Mouse (Mus musculus) cerebellum, adult 2 months (tissue): ENCODE data around the gene Ahnak. TPM values are rescaled to one million over a fixed set of nuclear protein-coding genes. Genes with fewer than 3 reads are reported as not detected.
A peak's percentile ranks its signal among the peaks of the same experiment; 100 is the strongest.

Source experiments
- DNase-seq, 2 experiments: peaks; one replicate each; pipeline ENCODE4 v3.0.0; 2021
- H3K27ac ChIP-seq: fragments of 200-500 bp; 2 replicates; pipeline ENCODE4 v1.5.1; 2012; ENCODE audit warnings: low read length, control low read depth, inconsistent platforms; ENCODE audit not compliant: insufficient read depth
- H3K27me3 ChIP-seq: fragments of 200-500 bp; 2 replicates; pipeline ENCODE4 v1.6.1; 2012; ENCODE audit warnings: inconsistent platforms, mild to moderate bottlenecking, low read length, moderate library complexity; ENCODE audit not compliant: control insufficient read depth, insufficient read depth
- H3K4me1 ChIP-seq: fragments of 200-500 bp; 2 replicates; pipeline ENCODE4 v1.6.1; 2011; ENCODE audit warnings: low read length; ENCODE audit not compliant: control insufficient read depth, insufficient read depth
- H3K4me3 ChIP-seq: fragments of 200-500 bp; replicated peaks from 2 replicates; pipeline ENCODE3; 2011; ENCODE audit warnings: mild to moderate bottlenecking, low read depth, low read length, control low read depth; ENCODE audit not compliant: insufficient read depth
- CTCF ChIP-seq: fragments of 200-500 bp; IDR thresholded peaks from 2 replicates; pipeline ENCODE4 v1.5.1; 2011; ENCODE audit warnings: low read depth, mild to moderate bottlenecking, control low read depth, low read length, moderate library complexity, borderline replicate concordance; ENCODE audit not compliant: insufficient read depth
- POLR2A ChIP-seq: fragments of 200-500 bp; IDR thresholded peaks from 2 replicates; pipeline ENCODE4 v1.6.1; 2011; ENCODE audit warnings: low read length, control low read depth, borderline replicate concordance; ENCODE audit not compliant: insufficient read depth
- WGBS: fragments of 180-500 bp; shearing (Covaris S2); methylation state at CpG from one replicate; pipeline ENCODE4 v1.1.7; 2018; 5-methylcytosine and 5-hydroxymethylcytosine counted together
- polyA plus RNA-seq: library from polyadenylated mRNA; depleted of rRNA; stranded (reverse); fragments of >200 nt; gene quantifications from 2 replicates; pipeline ENCODE4 v1.2.3, GENCODE M21; 2012

Ahnak gene
- polyA plus RNA-seq, 1 experiment, result 5.8 TPM

DNA sequence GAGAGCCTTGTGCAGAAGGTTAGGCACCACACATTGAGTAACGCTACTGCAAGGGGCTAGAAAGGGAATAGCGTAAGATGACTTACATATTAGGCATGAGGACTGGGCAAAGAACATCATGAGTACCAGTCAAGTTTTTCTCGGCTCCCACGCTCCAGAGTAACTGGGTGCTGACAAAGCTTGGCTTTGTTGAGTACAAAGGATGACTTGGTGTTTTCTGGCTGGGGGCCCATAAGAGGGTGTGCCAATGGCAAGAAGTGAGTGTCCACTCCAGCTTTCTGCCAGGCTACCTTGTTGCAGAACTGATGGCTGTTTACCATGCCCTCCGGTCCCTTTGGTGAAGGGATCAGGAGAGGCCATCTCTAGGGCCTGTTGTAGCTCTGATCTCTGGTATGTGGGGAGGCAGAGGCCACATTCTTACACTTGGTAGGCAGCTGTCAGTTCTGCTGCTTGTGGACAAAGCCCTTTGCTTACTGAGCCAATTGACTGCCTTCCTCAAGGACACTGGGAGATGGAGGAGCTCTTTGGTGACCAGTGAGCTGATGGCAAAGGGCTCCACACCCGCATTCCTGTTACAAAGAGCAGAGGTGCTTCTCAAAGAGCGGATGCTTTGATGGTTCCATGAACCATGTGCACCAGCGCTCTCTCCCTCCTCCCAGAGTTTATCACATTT is 72.3 kb downstream of the Ahnak start:
- TF ChIP-seq CTCF, result no peak
- TF ChIP-seq POLR2A, result no peak
- Histone ChIP-seq H3K27me3 (no peaks in the 10 kb centered on the region), H3K4me3 (no peak overlapping the region), H3K4me1 (0 out of 2 replicates have a peak, but pooled peaks cover 2% of the 10 kb centered on the region), H3K27ac (no peak overlapping the region)
- DNase-seq, result peak in 1 of 2 experiments; percentile 17
- WGBS, result 80% methylated on average over 8 of the region's 8 CpGs

DNA sequence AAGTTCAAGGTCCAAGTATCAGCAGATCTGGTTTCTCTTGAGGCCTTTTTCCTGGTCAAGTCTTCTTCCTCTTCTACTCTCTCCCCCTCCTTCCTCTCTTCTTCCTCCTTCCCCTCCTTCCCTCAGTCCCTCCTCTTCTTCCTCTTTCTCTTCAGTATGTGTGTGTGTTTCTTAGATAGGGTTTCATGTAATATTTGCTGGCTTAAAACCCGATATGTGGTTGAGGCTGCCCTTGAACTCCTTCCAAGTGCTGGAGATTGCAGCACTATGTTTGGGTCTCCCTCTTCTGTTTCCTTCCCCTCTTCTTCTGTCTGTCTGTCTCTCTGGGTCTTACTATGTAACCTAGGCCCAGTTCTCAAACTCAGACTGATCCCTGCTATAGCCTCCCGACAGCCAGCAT is 73.7 kb downstream of the Ahnak start:
- H3K4me1 ChIP-seq, result 0 out of 2 replicates have a peak, but pooled peaks cover 2% of the 10 kb centered on the region
- H3K4me3 ChIP-seq, result no peak overlapping the region
- no peak for DNase-seq
- WGBS, result 95% methylated on average over 2 of the region's 2 CpGs
- H3K27ac ChIP-seq, result no peak overlapping the region
- H3K27me3 ChIP-seq, result no peaks in the 10 kb centered on the region
- TF ChIP-seq CTCF, result no peak
- TF ChIP-seq POLR2A, result no peak

DNA sequence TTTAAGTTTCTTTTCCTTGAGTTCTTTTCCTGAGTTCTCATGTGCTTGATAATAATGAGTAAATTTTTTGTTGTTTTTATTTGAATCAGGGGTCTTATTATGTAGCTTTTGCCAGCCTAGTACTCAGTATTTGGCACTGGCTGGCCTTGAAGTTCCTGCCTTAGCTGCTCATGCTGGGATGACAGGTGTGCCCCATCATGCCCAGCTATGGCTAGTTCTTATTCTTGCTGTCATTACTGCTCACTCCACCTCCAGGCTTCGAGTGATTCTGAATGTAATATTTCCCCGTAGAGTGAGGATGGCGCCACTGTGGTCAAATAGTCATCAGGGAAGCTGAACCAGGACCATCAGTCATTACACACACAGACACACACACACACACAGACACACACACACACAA is 74.7 kb downstream of the Ahnak start:
- no peak overlapping the region for H3K27ac ChIP-seq
- peak in 1 of 2 experiments; percentile 44 for DNase-seq
- H3K4me1 ChIP-seq, result 0 out of 2 replicates have a peak, but pooled peaks cover 2% of the 10 kb centered on the region
- no peak overlapping the region for H3K4me3 ChIP-seq
- TF ChIP-seq CTCF (no peak), POLR2A (no peak)
- 22% methylated on average over 3 of the region's 3 CpGs for WGBS
- no peaks in the 10 kb centered on the region for H3K27me3 ChIP-seq

DNA sequence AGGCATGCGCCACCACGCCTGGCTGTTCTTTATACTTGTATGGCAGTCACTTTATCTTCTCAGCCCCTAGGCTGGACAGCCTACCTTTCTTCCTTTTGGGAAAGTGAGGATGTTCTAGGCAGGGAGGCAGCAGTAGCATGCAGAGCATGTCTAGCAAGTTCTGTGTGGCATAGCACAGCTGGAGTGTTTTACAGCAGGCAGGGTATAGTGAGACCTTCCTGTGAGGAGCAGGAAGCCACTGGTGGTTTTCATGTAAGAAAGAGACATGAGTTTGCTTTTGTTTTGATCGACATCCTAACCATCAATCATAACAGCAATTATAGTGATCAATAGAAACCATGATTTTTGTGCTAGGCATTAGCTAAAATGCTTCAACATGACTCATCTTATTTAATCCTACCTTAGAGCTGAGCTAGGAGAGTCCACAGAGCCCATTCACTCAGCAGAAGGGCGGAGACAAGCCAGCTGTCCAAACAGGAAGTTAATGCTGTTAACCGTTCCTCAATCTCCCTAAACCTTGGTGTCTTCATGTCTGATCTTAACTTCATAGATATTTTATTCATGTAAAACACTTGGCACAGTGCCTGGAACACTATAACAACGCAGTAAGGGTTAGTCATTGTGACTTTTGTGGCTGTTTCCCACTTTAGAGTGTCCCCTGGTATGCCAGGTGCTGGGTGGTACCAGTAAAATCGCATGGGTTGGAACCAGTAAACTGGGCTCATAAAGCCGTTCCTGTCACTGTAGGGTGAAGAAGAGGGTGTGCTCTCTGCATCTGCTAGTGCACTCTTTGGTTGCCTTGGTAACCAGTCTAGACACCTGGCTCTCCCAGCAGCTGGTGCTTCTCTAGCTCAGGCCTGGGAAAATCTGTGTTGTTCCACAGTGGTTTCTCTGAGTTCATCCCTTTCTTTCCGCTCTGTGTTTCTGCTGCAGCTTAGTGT is 76.8 kb downstream of the Ahnak start:
- Histone ChIP-seq H3K4me3 (no peak overlapping the region), H3K27ac (no peak overlapping the region), H3K27me3 (no peaks in the 10 kb centered on the region), H3K4me1 (peaks cover 7% of the 10 kb centered on the region; the same call in 1 of the 2 replicates)
- no peak for DNase-seq
- 63% methylated on average over 9 of the region's 9 CpGs for WGBS
- TF ChIP-seq POLR2A (no peak), CTCF (no peak)

DNA sequence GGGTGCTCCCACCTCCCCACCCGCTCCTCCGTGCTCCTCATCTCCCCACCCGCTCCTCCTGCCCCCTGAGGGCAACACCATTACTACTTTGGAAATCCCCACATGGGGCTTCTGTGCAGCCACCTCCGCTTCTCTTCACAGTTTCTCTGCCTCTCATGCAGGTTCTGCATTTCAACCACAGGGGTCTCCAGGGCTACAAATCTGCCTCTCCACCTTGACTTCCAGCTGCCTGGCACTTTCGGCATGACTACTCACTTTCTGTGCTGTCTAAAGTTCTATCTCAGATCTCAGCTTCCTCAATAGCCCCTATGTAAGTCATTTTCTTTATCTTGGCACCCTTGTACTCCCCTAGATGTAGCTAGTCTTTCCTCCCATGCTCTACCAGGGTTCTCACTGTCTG is 78.2 kb downstream of the Ahnak start:
- TF ChIP-seq POLR2A, result no peak
- no peak for TF ChIP-seq CTCF
- Histone ChIP-seq H3K27me3 (no peaks in the 10 kb centered on the region), H3K27ac (no peak overlapping the region), H3K4me3 (no peak overlapping the region), H3K4me1 (peaks cover 14% of the 10 kb centered on the region)
- no peak for DNase-seq
- WGBS, result 80% methylated on average over 5 of the region's 5 CpGs

DNA sequence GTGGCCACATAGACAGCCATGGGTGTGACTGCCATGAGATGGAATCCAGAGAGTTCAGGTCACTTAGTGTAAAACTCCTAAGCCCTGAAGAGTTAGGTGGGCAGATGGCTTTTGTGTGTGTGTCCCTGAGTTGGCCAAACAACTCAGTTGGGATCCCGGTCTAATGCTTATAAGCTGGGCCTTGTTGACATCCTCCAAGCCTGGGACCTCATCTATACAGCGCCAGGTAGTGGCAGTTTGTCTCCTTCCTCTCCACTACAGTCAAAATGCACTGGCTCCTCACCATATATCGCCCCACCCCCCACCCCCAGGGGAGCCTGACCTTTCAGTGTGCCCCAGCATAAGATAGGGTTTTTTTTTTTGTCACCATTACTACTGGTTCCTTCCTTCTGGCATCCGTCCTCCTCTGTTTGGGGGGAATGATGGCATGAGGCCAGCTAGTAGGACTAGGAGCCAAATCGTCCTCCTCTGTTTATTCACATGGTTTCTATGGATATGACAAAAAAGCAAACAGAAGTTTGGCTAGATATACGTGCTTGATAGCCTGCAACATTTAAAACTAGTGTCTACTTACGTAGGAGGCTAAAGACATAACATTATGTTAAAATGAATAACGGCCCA is 80.7 kb downstream of the Ahnak start:
- TF ChIP-seq POLR2A (no peak), CTCF (no peak)
- no peak for DNase-seq
- 40% methylated on average over 8 of the region's 8 CpGs for WGBS
- Histone ChIP-seq H3K27me3 (no peaks in the 10 kb centered on the region), H3K4me1 (peaks cover 12% of the 10 kb centered on the region), H3K27ac (no peak overlapping the region), H3K4me3 (no peak overlapping the region)

DNA sequence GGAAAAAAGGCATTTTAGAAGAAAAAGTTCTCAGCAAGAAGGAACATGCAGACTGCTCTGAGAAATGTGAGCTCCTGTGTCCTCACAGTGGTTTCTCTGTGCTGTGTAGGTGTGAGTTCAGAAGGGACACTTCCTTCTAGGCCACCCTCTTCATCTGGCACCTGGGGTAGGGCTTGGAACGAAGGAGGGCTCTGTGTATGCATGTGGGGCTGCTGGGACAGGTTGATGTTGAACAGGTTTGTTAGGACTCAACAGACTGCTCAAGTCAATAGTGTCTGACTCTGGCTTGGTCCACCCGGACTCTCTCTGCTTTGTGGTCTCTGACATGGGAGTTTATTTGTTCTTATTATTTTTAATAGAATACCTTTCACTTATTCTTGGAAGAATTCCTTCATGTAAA is 81.2 kb downstream of the Ahnak start:
- DNase-seq, result no peak
- Histone ChIP-seq H3K27ac (no peak overlapping the region), H3K4me3 (no peak overlapping the region), H3K4me1 (peaks cover 12% of the 10 kb centered on the region), H3K27me3 (no peaks in the 10 kb centered on the region)
- WGBS, result 63% methylated on average over 2 of the region's 2 CpGs
- TF ChIP-seq POLR2A (no peak), CTCF (no peak)
